Mouse (Mus musculus) urinary bladder, postnatal 25 days (tissue): ENCODE measurements around the gene Prpf40b.
A peak's percentile ranks its signal among the peaks of the same experiment; 100 is the strongest.

Source experiments
- DNase-seq: peaks from one replicate; pipeline ENCODE4 v3.0.0; 2022; ENCODE audit warnings: low spot score

Gene Prpf40b

DNA sequence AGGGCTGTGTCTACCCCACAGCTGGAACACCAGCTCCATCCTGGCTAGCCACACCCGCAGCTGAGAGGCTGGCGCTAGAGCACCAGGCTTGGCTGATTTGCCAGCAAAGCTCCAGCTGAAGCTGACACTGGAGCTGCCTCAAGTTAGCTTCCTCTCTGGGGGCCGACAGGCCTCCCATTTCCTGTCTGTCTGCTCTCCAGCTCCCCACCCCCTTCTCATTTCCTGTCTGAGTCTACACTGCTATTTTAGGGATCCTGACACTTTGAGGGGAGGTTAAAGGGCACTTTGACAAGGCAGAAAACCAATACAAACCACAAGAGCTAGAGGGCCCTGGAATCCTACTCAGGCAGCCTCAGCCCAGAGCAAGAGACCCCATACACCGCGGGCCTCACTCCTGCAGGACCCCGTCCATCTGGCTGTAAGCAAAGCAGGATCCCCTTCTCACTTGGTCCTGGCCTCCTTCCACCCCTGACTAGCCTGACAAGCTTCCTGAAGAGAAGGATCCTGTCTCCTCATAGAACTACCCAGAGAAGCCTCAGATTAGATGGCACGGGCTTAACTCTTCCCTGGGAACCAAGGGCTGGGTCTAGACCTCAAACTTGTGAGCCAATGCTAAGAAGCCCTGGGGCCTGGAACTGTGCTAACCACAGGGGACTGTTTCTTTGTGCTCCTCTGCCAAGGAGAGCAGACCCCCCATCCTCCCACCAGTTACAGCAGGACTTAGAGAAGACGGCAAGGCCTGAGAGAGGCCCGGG is 38.2 kb downstream of the Prpf40b start:
- DNase-seq = peak; percentile 27

DNA sequence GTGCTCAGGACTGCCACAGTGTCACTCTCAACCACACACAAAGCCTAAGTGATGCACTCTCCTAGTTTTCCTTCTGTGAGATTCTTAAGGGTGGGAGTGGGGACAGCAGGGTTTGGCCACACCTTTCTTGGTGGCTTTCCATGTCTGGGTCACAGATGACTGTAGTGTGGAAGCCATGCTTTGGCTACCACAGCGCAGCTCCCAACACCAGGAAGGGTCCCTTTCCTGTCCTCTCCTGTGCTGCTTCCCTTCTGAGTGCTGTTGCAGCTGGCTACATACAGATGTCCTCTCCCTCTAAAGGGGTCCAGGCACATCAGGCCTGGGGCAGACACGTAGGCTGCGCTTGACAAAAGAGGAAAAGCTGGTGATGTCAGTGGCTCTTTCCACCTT is 38.8 kb downstream of the Prpf40b start:
- DNase-seq = no peak

DNA sequence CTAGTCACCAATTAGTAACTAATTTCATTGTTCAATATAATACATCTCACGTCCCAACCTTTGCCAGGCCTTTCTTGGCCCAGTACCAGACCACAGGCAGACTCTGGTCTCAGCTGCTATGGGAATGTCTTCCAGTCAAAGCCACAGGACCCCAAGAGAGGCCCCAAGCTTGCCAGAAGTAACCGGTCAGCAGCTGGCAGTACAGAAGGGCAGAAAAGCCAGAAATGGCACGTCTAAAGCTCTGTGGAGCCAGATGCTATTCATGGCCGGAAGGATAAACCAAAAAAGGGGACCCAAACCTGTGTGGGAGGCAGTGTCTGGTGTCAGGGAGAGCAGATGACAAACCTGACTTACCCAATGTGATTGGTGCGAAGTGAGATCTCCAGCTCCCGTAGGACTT is 39.6 kb downstream of the Prpf40b start:
- DNase-seq = no peak

DNA sequence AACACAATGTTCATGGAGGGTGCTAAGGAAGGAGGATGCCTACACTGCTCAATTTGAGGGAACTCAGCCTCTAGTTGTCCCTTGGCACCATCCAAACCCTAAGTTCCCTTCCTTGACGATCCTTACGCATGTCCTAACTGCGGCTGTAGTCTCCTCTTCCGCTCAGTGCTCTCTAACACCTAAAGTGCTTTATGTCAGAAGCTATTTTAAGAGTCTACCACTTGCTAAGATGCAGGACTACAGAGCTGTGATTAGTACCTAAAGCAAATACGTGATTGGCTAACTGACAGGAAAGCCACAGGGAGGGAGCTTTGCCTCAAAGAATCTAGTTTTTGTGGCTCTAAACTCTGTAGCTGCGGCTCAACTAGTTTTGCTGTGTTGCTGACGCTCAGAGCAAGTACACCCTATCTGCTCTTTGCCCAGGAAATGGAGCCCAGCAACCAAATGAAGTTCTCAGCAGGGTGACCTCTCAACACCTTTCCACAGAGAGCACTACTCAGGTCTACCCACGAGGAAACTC is 41.0 kb downstream of the Prpf40b start:
- no peak for DNase-seq

DNA sequence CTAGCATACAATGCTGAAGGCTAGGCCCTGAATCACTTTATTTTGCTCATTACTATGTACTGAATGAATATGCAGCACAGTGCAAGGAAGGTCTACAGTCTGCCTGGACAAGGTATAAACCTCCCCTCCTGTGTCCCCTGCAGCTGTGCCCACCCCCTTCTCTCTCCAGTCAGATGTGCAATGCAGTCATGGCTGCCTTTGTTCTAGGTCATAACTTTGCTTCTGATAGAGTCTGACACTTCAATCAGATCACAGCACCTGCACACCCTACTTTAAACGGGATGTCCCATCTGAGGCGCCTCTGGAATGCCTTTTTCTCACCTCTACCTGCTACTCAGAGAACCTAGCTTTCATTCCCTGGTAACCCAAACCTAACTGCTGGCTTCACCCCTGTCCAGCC is 44.0 kb downstream of the Prpf40b start:
- no peak for DNase-seq

DNA sequence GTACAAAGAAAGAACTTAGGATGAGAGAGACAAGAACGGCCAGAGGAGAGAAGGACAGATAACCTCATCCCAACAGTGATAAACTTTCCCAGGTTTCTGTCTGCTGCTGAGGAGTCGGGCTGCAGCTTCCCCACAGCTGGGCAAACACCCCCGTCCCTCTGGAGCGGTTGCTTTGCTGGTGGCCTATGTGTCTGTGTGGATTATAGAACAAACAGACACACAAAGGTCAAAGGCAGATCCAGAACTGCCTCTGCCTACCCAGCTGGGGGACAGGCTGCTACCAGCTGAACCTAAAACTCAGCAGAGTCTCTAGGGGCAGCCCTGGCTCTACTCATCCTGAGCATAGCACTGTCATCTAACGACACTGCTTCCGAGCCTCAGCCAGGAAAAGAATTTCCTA is 44.8 kb downstream of the Prpf40b start:
- no peak for DNase-seq

DNA sequence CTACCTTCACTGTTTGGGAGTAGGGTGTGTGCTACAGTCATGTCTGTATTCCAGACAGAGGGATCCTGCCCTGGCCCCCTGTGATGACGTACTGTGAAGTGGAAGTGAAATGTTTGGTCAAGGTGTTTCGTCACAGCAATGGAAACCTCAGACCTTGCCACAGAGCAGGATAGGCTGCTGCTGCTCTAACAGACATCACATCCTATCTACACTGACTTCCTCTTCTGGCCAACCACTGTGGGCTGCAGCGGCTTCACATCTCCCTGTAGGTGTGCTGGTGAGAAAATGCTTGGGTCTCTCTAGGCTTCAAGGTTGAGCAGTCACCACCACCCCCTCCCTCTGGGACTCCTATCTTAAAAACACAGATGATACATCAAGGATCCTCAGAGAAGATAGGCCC is 46.2 kb downstream of the Prpf40b start:
- no peak for DNase-seq

DNA sequence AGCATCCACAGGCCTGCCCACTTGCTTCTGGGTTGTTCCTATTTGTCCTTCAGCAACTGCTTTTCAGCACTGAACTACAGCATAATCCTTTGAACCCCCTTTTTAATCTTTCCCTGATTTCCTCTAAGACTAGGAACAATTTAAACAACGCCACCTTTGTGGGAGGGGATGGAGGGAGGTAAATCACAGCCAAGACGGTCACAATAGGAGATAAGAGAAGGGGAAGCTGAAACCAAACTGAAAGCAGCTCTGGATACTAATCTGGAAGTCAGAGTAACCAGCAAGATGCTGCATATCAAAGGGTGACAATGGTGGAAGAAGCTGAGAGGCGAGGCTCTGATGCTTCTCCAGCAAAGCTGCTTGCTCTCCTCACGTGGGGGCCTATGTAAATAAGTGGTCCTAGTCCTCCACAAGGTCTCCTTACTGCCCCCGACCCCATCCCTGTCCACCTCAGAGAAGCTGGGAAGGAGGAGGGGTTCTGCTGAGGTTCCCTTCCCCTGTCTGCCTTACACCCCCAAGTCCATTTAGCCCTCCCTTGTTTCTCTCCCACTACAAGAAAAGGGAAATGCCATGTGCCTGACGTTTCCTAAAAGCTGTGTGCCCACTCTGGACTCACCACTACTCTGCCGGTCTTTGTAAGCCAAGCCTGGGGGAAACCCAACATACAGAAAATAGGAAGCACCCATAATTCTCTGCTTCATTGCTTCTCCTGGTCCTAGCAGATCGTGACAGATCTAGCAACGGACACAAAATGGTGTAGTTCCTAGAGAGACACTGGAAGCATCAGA is 47.5 kb downstream of the Prpf40b start:
- DNase-seq = no peak

DNA sequence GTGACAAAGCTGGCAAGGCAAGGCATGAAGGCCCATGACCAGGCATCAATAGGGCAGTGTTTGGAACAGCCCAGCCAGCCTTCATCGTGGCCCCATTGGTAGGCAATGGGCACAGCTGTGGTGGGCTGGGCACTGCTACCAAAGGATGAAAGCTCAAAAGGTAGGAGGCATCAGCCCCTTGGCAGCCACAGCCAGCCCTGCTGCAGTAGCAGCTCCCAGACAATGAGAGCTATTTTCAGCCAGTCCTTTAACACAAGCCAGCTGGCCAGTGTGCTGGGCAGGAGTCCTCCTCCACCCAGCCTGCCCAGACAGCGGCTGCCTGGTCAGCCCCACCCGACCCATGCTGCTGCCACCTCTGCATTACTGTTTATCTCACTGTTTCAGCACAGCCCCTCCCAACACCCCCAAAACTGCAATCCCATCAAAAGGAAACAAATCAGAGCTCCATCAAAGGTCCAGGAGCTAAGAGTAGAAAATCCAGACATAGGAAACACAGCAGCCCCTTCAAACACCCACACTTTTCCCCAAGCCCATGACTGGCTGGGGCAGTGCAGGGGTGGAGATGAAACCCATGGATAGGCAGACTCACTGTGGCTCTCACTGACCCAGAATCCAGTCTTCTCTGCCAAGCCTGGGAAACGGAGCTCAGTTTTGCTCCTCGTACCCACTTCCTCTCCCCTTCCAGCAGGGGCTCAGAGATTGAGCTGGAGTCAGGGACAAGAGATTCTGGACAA is 48.7 kb downstream of the Prpf40b start:
- DNase-seq = no peak

DNA sequence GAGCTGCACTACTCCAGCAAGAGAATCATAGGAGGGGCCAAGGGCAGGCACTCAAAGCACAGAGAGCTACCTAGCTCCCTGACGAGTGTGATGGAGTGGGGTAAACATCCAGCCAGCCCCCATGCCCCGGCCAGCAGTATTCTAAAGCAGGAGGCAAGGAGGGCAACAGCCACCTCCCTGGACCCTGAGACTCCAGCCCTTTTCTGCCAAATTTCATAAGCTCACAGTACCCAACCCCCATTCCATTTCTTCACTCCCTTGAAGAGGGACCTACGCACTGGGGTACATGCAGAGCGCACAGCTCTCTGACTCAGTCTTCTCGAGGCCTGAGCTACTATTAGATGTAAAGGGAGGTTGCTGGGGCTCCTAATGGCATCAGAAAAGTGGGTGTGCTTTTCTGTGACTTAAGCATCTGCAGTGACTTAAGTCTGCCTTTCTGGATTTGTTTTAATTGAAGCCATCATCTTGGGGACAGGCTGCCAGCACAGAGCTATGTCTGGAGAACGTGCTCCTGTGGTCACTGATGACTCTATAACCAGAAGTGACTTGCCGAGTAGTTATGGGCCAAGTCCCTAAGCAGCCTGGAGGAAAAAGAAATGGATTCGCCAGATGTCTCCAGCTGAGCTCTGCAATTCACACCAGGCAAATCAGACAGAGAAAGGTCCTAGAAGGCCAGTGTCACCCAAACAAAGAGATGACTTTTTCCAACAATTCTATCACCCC is 49.4 kb downstream of the Prpf40b start:
- DNase-seq = no peak

DNA sequence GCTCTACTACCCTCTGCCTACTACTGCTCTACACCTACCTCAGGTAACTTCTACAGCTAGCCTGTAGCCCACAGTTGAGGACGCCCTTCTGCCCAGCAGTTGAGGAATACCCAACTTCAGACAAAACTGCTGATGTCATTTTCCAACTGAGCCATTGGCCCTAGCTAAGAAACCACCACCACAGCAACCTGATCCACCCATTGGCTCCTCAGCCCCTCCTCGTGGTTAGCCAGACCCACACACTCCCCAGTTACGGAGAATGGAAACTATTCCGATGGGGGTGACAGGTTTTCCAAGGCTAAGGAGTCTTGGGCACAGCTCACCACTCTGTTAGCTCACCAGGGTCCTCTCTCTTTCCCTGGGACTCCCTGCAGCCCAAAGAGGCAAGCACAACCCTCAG is 50.1 kb downstream of the Prpf40b start:
- DNase-seq = no peak

DNA sequence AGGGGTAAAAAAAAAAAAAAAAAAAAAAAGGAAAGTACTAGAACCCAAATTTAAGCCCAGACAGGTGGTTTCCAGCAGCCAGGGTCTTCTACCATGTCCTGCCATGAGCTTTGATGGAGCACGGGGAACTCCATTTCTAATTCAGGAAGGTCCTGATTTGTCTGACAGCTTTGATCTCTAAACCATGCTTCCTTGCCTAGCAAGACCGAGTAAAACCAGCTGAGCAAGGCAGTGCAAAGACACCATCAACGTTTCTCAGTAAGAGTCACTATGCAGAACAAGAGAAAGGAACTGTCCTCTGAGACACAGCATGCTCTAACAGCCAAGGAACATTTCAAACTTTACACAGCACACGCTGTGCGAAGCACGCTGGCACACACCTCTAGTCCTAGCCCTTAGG is 56.7 kb downstream of the Prpf40b start:
- no peak for DNase-seq

DNA sequence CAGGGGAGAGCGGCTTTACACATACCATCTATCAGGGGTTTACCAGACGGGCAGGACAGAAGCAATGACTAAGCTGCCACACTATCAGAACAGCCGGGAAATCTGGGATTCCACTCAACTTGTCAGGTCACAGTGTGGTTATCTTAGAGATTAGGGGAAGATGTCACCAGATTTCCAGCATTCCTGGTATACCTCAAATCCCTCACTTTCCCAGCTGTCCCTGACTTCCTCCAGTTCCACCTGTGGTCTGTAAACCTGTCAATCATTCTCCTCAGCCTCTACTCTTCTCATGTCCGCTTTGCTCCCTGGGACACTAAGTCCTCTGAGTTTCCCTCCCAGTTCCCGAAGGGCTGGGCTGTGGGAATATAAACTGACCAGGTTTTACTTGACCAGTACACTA is 57.4 kb downstream of the Prpf40b start:
- no peak for DNase-seq

DNA sequence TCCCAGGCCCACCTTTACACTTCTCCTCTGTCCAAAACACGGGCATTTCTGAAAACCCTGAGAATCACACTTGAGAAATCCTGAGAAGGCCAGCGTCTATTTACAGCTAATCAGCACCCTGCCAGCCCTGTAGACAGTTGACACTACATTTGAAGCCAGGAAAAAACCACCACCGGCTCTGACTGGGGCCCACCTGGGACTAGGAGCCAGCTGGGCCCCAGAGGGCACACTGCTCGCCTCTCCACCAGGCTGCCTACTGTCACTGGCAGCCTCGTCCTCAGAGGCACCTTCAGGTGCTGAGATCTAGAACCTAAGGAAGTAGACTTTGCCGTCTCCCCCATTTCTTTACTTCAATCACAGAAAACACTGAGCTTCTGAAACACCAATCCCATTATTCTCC is 60.8 kb downstream of the Prpf40b start:
- DNase-seq = no peak

DNA sequence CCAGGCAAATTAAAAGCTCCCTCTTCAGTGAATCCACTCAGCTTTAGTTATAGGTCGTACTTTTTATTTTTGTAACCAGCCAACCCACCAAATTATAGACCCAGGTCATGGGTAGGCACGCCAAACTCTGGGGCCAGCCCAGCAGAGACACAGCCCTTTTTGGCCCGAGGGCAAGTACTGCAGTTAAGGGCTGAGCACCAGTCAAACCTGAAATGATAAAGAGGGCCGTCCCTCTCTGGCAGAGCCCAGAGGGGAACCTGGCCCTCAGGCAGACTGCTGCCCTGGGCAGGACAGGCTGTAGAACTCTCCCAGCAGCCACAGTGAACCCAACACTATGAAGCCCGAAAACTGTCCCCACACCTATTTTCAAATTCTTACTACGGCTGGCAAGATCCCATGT is 61.6 kb downstream of the Prpf40b start:
- no peak for DNase-seq

DNA sequence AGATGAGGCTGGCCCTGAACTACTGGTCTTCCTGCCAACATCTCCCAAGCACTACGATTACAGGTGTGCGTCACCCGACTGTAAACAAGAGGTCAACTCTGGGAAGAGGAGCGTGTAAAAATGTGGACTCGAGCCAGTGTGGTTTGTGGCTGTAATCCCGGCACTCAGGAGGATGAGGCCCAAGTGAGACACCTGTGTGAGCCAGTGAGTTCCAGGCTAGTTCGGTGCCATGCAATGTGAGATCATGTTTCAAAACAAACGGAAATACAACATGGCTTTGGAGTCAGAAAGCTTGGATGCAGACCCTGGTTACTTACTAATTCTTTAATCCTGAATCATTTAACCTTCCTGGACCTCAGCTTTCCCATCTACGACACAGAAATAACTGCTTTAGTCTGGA is 64.1 kb downstream of the Prpf40b start:
- DNase-seq = no peak

DNA sequence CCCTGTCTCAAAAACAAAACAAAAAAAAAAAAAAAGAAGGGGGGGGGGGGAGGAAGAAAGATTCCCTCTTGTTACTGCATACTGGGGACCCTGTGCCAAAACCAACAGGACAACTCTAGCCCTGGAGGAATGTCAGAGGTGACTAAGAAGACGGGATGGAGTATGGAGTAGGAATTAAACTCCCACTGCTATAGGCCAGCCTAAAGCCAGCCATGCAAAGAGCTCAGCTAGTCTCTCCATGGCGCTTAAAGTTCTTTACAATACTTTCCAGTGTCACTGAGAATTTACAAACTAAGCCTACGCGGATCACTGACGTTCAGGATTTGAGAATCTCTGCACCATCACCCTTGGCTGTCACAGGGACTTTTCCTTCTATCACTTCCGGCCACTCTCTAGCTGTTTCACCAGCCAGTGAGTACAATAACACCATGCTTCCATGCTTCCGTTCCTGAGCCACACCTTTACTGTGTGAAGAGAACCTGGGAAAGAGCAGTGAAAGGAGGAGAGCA is 69.2 kb downstream of the Prpf40b start:
- DNase-seq = no peak

DNA sequence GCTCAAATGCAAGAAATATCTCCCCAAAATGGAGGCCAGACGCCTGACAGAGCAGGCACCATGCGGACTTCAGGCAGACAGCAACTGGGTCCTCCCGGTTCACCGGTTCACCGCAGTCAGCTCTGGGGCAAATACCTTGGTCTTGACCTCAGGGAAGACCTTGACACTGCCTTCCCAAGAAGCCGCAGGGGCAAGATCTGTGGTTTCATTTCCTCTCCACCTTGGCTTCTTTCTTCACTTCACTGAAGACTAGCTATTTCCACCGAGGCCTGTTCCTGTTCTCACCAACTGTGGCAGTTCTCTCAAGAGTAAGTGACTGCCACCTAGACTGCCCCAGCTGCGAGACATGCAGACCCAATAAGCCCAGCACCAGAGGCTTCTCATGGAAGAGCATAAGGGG is 70.0 kb downstream of the Prpf40b start:
- no peak for DNase-seq
